Mouse (Mus musculus) MEL-GATA-1-ER (cell line): ENCODE data around the gene Wfs1.
"Not testable (repeated sequence)": the region's sequence is repeated elsewhere in the genome, so short reads cannot be mapped to it uniquely, and the experiment has no call there.

Source experiments
- DNase-seq: peaks from one replicate; pipeline ENCODE4 v3.0.0-alpha.2; 2012; ENCODE audit warnings: low read depth; ENCODE audit errors: extremely low read depth

Gene Wfs1

DNA sequence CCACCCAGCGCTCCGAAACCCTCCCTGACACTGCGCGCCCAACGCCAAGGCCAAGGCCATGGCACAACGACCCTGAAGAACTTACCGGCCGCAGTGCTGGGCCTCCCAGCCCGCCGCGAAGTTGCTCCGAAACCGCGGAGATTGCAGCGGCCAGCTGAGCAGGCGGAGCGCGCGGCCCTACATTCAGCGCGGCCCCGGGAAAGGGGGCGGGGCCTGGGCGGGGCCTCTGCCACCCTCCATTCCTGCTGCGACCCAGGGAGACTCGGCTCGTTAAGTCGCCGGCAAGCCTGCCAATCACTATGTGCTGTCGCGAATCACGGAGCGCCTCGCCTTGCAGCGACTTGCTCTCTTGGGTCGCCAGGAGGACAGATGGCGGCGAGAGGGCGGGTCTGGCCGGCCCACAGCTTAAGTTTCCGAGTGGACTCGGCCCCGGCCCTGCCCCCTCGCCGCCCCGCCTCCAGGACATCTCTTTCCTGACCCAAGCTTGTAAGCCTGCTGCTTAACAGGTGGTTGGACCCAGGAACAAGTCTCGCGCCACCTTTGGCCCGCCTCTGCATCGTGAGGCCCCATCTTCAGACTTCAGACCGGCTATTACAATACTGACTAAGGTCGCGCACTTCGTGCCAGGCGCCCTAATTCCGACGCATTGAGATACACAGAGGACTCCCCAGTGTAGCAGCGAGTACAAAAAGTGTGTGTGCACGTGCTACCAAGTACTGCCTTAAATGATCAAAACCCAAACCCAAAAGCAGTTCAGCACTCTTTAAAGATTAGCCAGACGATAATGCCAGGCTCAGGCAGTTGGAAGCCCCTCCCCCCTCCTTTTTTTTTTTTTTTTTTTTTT, at the start of gene Wfs1:
Gene Wfs1 (minus strand): TSS at position 425 of the 844 bp plus-strand sequence.
- no peak for DNase-seq

GRCm38 (mm10) chr5:37036884-37037283, 47.9 kb upstream of the Wfs1 start:
- no peak for DNase-seq

DNA sequence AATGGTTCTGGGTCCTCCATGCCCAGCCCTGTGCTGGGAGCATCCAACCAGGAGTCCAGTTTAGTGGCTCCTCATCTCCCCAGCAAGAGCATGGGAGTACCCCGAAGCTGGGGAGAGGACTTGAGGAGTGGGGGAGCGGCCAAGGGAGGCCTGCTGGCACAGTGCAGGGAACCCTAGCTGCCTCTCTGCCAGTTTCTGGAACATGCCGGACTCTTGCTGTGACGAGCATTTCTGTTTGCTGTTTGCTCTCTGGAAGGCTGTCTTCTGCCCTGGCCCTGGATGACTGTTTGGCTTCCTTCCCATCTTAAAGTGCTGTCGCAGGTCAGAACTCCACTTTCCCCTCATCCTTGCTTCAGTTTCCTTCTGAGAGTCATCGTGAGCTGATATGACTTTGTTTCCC, 46.9 kb upstream of the Wfs1 start:
- no peak for DNase-seq

DNA sequence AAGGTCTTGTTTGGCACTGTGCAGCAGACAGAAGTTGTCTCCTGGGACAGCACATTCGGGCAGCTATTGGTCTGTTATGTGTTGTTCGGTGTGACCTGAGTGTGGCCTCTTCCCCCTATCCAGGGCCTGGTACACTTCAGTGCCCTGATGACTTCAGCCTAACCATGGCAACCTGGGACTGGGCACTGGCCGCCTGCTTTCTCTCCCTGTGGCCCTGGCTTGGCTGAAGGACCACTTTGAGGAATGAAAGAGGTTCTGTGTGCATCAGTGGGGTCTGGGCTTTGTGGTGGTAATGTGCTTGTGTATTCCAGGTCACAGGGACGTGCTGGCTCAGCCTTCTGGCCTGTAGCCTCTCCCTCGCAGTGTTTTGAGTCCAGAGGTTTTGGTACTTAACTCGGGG, 46.2 kb upstream of the Wfs1 start:
- DNase-seq, result no peak

DNA sequence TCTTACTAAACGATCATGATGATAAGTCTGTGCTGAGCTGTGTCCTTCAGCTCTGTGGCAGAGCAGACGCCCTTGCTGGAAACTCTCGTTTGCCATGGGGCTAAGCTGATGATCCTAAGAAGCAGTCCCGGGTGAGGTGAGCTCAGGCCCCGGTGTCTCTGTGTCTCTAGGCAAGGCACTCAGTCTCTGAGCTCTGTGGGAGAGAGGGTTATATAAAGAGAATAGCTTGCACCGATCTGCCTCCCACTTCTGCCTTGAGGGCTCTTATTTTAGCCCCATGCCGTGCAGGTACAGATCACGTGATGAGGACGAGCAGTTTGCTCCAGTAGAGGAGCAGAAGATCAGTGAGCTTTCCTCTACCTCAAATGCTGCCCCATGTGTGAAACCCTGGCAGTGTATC, 41.7 kb upstream of the Wfs1 start:
- DNase-seq, result no peak

- DNase-seq, result no peak
These were observed 40.4 kb upstream of the Wfs1 start for GRCm38 (mm10) chr5:37029326-37029905.

DNA sequence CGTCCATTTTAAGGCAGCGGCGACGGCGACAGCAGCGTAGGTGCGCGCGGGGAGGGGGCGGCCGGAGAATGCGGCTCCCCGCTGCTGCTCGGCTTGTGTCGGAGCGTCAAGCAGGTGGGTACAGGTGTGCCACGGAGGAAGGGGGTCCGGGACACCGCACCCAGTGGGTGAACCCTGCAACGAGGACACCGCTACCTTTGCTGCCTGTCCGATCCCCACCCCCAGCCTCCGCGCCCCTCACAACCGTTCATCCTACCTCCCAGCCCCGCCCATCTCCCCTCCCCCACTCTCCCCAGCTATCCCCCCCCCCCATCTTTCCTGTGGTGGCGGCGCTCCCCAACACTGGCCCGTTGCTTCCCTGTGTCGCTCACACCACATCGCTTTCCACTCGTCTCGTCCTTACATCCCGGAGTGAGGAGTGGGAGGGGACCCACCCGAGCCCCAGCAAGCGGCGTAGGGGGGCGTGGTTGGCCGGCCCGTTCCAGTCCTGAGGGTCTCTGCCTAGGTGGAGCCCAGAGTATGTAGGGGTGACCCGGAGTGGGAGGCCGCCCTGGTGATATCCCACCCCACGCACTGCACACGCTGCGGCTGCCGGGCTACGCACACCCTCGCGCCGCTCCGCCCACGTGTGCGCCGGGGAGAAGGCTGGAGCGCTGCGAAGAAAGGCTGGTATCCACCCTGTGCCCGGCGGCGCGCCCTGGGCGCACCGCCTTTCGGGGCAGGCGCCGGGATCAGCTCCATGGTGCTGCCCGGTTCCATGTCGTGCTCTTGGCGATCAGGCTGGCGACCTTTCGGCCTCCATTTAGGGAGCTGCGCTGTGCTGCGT, 39.7 kb upstream of the Wfs1 start:
- DNase-seq, result no peak

GRCm38 (mm10) chr5:37028104-37028485, 39.1 kb upstream of the Wfs1 start:
- no peak for DNase-seq

- no peak for DNase-seq
These were observed 38.7 kb upstream of the Wfs1 start for GRCm38 (mm10) chr5:37027701-37028100.

GRCm38 (mm10) chr5:37017222-37017621, 28.2 kb upstream of the Wfs1 start:
- DNase-seq, result no peak

DNA sequence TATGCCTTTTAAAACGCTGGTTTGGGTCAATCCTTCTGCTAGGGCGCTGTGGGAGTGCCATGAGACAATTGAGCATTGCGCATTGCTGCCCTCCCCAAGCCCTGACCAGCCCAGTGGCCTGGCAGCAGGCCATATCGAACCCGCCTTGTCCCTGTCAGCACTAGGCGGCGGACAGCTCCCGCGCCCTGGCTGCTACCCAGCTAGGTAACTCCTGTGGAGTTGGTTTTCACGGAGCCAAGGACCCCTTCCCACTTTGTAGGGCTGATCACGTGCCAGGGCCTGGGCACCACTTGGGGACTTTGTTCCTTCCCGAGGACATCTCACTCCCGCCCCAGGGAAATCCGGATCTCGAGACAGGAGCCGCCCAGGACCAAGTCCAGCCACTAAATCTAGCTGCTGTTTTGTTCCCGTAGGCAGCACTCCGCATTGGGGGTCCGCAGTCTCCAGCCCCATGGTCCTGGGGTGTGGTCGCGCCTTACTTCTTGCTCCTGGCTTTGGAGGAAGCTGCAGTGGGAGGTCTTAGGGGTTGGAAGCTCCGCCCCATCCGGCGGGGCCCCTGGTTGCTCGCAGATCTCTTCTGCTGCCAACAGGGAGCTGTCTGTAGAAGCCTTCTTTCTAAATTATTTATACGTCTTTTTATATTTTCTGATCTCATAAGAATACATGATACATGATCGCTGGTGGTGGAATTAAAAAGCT, 26.8 kb upstream of the Wfs1 start:
- no peak for DNase-seq

DNA sequence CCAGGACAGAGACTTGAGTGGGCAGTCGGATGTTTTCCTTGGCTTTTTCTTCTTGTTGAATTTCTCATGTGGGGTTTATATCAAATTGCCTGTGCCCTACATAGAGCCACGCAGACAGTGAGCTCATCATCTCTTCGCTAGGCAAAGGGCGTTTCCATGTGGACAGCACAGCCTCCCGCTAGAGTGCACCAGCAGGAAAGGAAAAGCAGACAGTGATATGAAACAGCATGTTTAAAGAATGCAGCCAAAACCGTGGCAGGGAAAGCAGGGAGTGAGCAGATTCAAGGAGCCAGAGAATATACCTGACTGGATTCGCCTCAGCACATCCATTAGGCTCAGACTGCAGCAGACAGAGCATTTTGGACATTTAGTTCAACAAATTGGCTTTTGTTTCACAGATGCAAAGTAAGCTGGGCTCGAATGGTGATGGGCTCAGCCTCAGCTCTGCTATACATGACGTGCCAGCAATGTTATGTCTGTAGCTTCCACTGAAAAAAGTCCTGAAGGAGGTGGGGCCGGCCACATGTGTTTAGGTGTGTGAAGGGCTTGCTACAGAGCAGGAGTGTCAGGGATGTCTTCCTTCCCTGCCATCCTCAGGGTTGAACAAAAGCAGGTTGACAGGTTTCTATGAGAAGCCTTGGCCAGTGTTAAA, 21.8 kb upstream of the Wfs1 start:
- DNase-seq, result no peak

- DNase-seq, result not testable (repeated sequence)
These were observed 20.8 kb upstream of the Wfs1 start for GRCm38 (mm10) chr5:37009761-37010160.

- no peak for DNase-seq
These were observed 13.0 kb upstream of the Wfs1 start for GRCm38 (mm10) chr5:37002001-37002400.

- no peak for DNase-seq
These were observed 12.0 kb upstream of the Wfs1 start for GRCm38 (mm10) chr5:37001002-37001401.

DNA sequence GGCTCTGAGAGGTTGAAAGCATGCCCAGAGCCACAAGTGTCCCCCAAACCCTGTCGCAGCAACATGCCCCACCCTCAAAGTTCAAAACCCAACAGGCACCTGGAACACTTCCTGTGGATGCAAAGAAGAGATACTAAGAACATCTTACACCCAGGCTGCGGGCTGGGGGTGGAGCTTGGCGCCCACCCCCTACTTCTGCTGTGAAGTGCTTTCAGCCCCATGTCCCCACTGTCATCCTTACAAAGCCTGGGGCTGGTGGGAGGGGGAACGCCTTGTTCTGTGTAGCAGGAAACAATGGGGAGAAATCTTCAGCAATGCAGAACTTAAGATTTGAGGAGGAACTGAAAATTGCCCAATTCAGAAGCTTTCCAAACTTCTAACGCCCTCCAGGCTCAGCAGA, 9.0 kb upstream of the Wfs1 start:
- DNase-seq, result no peak

DNA sequence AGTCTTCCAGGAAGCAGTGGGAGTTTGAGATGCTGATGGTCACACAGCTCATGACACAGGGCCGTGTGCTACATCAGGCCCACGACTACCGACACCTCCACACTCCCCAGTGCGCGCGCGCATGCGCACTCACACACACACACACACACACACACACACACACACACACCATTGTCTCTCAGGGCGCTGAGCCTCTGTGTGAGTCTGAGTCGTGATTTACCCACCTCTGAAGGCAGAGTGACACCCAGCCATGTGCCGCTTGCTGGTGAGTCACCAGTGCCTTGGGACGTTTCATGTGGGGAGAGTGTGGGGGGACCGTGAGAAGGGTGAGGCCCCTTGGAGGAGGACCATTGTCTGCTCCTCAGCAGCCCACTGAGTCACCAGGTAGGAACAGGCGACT, 7.4 kb upstream of the Wfs1 start:
- no peak for DNase-seq

- no peak for DNase-seq
These were observed 1.8 kb upstream of the Wfs1 start for GRCm38 (mm10) chr5:36990631-36991350.

GRCm38 (mm10) chr5:36990196-36990595, 1.2 kb upstream of the Wfs1 start:
- DNase-seq, result no peak

DNA sequence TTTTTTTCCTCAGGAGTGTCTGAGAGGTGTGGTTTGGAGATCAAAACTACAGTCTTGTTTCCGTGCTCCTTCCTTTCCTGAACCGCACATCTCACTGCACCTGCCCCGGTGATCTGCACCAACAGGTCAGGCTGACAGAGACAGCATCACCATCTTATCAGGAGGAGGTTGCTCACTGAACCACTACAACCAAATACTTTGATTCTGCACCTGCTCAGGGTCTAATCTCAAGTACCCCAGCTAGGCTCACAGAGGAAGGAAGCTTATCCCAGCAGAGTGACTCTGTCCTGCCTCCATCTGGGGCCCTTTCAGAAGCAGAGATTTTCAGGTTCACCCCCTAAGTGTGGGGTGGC, 596 bp upstream of the Wfs1 start:
- no peak for DNase-seq
